In genomic region chr17:44651613-44652012, GRCm38 (mm10) we compare ENCODE assay signal across 16 mouse cellular contexts.
"Had no signal": no experiment of that assay in that cellular context is flagged by ENCODE, and none has a peak within 500 bp of the region (broad histone marks: within the 10 kb centered on the region; RNA-seq: fewer than 3 reads in every experiment).

No protein-coding gene starts in this region.

- H3K4me3 ChIP-seq: midbrain, embryonic 10.5 days; midbrain, embryonic 12.5 days; myocyte; neural tube, embryonic 13.5 days; neural tube, embryonic 15.5 days had no signal

- H3K27me3 ChIP-seq: neural tube, embryonic 13.5 days; neural tube, embryonic 15.5 days had no signal

- H3K27ac ChIP-seq: midbrain, embryonic 10.5 days; midbrain, embryonic 12.5 days; neural tube, embryonic 13.5 days; neural tube, embryonic 15.5 days had no signal

- H3K9me3 ChIP-seq: midbrain, embryonic 10.5 days; midbrain, embryonic 12.5 days; neural tube, embryonic 13.5 days; neural tube, embryonic 15.5 days had no signal

- ATAC-seq: midbrain, embryonic 16.5 days had no signal

- DNase-seq: lung, adult 18-20 months; lung, embryonic 14.5 days; lung, postnatal 10 days; lung, postnatal 4 days; midbrain, embryonic 14.5 days; right cerebral cortex, adult 18-20 months; right cerebral cortex, postnatal 14 days; thymus, adult 18-20 months; thymus, postnatal 14 days; thymus, postnatal 36 days had no signal

- H3K9ac ChIP-seq: lung, embryonic 14.5 days; midbrain, embryonic 12.5 days; neural tube, embryonic 13.5 days; neural tube, embryonic 15.5 days had no signal

- H3K36me3 ChIP-seq: midbrain, embryonic 10.5 days; midbrain, embryonic 12.5 days; neural tube, embryonic 13.5 days; neural tube, embryonic 15.5 days had no signal

- H3K4me2 ChIP-seq: lung, embryonic 14.5 days; midbrain, embryonic 12.5 days; neural tube, embryonic 13.5 days; neural tube, embryonic 15.5 days had no signal
